Mouse (Mus musculus) kidney, postnatal 0 days (tissue): ENCODE data around the gene Ech1. TPM values are rescaled to one million over a fixed set of nuclear protein-coding genes. Genes with fewer than 3 reads are reported as not detected.
"Not testable (repeated sequence)": the region's sequence is repeated elsewhere in the genome, so short reads cannot be mapped to it uniquely, and the experiment has no call there.

Source experiments
- ATAC-seq: fragments of 200-750 bp; cut with Nextera tagmentation; replicated peaks from 2 replicates; pipeline ENCODE4 v1.8.0; 2017; ENCODE audit warnings: low read depth, moderate number of reproducible peaks, moderate TSS enrichment, moderate library complexity; ENCODE audit not compliant: low FRiP score
- DNase-seq: peaks from one replicate; pipeline ENCODE4 v3.0.0-alpha.2; 2016; ENCODE audit warnings: low spot score
- H3K27ac ChIP-seq: fragments of 300-500 bp; sonication (generic); 2 replicates; pipeline ENCODE4 v1.5.1; 2014; ENCODE audit warnings: mild to moderate bottlenecking
- H3K27me3 ChIP-seq: fragments of 300-500 bp; sonication (generic); 2 replicates; pipeline ENCODE4 v1.6.1; 2014; ENCODE audit warnings: low read length, mixed read lengths; ENCODE audit not compliant: insufficient read depth
- H3K36me3 ChIP-seq: fragments of 300-500 bp; sonication (generic); 2 replicates; pipeline ENCODE4 v1.6.1; 2014; ENCODE audit warnings: low read length, mixed read lengths; ENCODE audit not compliant: insufficient read depth
- H3K4me1 ChIP-seq: fragments of 300-500 bp; sonication (generic); replicated peaks from 2 replicates; pipeline ENCODE4 v1.6.1; 2014; ENCODE audit warnings: antibody characterized with exemption, low read length, mixed read lengths; ENCODE audit not compliant: insufficient read depth
- H3K4me2 ChIP-seq: fragments of 300-500 bp; sonication (generic); 2 replicates; pipeline ENCODE4 v1.6.1; 2014; ENCODE audit warnings: mild to moderate bottlenecking, low read length, moderate library complexity, mixed read lengths
- H3K4me3 ChIP-seq: fragments of 300-500 bp; sonication (generic); replicated peaks from 2 replicates; pipeline ENCODE4 v1.5.1; 2014; ENCODE audit warnings: low read depth, low read length
- H3K9ac ChIP-seq: fragments of 300-500 bp; sonication (generic); 2 replicates; pipeline ENCODE4 v1.6.1; 2014; ENCODE audit warnings: low read depth, low read length
- H3K9me3 ChIP-seq: fragments of 300-500 bp; sonication (generic); replicated peaks from 2 replicates; pipeline ENCODE4 v1.6.1; 2016; ENCODE audit warnings: low read length, inconsistent platforms, mixed read lengths
- CTCF ChIP-seq: IDR thresholded peaks from 2 replicates; pipeline ENCODE4 v1.5.1; 2016; ENCODE audit warnings: antibody characterized with exemption, low read depth, mild to moderate bottlenecking, moderate library complexity
- WGBS: fragments of 180-500 bp; shearing (Covaris S2); extraction: QIAGEN DNeasy Blood & Tissue Kit; methylation state at CpG from one replicate; pipeline ENCODE4 v1.1.7; 2014; 5-methylcytosine and 5-hydroxymethylcytosine counted together
- polyA plus RNA-seq: library from polyadenylated mRNA; unstranded; fragments of >200 nt; fragmentation: Nextera tagmentation; extraction: Ambion mirVana; gene quantifications from 2 replicates; pipeline ENCODE4 v1.2.1, GENCODE M21; 2015

Gene Ech1
- polyA plus RNA-seq, 1 experiment from 2014 or later = 330 TPM

- peaks cover 4% of the 10 kb centered on the region; the same call in 1 of the 2 replicates for H3K4me1 ChIP-seq
- peak; percentile 30; the same call in 1 of the 2 replicates for TF ChIP-seq CTCF
- H3K9ac ChIP-seq = no peak overlapping the region
Observed at GRCm38 (mm10) chr7:28865481-28866300, 40.7 kb downstream of the Ech1 start.

DNA sequence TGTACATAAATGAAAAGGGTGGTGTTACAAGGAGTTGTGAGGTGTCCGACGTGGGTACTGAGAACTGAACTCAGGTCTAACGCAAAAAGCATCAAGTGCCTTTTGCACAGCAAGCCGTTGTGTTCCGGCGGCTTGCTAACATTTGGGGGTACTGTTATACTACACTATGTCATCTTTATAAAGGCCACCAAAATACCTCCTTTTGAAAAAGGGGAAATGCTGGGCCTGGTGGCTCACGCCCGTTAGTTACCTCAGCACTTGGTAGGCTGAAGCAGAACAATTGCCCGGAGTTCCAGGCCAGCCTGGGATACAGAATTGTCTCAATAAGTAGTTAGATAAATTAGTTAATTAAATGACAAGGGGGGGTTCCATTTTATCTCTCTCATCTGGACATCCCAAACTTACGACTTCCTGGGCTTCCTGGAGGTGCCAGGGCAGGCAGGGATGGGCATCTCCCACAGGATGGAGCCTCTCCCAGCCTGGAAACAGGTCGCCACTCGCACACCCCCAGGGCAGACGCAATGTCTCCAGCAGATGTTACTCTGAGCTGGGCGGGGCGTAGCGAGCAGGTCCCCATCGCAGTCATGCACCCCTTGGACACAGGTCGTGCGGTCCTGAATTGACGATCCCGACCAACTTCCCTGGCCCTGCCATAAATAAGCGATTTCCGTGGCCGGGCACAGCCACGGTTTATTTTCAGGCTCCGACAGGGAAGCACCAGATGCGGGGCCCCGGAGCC lies 41.9 kb downstream of the Ech1 start:
- TF ChIP-seq CTCF = no peak
- 89% methylated on average over 28 of the region's 28 CpGs for WGBS

More at GRCm38 (mm10) chr7:28865481-28866300, 40.7 kb downstream of the Ech1 start:
- peak; percentile 83 for DNase-seq
- H3K27me3 ChIP-seq = no peaks in the 10 kb centered on the region
- ATAC-seq = no peak; the same call in 1 of the 2 replicates
- no peak overlapping the region for H3K4me3 ChIP-seq
- H3K27ac ChIP-seq = no peak overlapping the region
- H3K9me3 ChIP-seq = no peaks in the 10 kb centered on the region
- H3K4me2 ChIP-seq = peak overlapping the region; percentile 31
- H3K36me3 ChIP-seq = no peaks in the 10 kb centered on the region
- WGBS = 32% methylated on average over 33 of the region's 33 CpGs

GRCm38 (mm10) chr7:28867508-28868340 lies 42.7 kb downstream of the Ech1 start:
- not testable (repeated sequence) for H3K9me3 ChIP-seq, H3K27me3 ChIP-seq, H3K27ac ChIP-seq, H3K36me3 ChIP-seq, H3K4me1 ChIP-seq, H3K4me3 ChIP-seq, H3K9ac ChIP-seq
- 30% methylated on average over 23 of the region's 23 CpGs for WGBS
- peak; percentile 89 for DNase-seq
- H3K4me2 ChIP-seq = peak overlapping the region; percentile 31
- peak; percentile 64 for ATAC-seq
- peak; percentile 80 for TF ChIP-seq CTCF

More for the DNA sequence above, 41.9 kb downstream of the Ech1 start:
- no peaks in the 10 kb centered on the region for H3K27me3 ChIP-seq
- H3K4me2 ChIP-seq = no peak overlapping the region
- H3K4me3 ChIP-seq = no peak overlapping the region
- ATAC-seq (no peak), DNase-seq (no peak)
- peaks cover 4% of the 10 kb centered on the region; the same call in 1 of the 2 replicates for H3K4me1 ChIP-seq
- no peaks in the 10 kb centered on the region for H3K9me3 ChIP-seq
- H3K27ac ChIP-seq = no peak overlapping the region
- no peak overlapping the region for H3K9ac ChIP-seq
- no peaks in the 10 kb centered on the region for H3K36me3 ChIP-seq

- H3K27ac ChIP-seq = no peak overlapping the region
- no peaks in the 10 kb centered on the region for H3K9me3 ChIP-seq
- no peak for ATAC-seq
- H3K27me3 ChIP-seq = no peaks in the 10 kb centered on the region
- H3K4me3 ChIP-seq = no peak overlapping the region
- no peak overlapping the region for H3K9ac ChIP-seq
- H3K4me2 ChIP-seq = no peak overlapping the region
- 86% methylated on average over 24 of the region's 24 CpGs for WGBS
- DNase-seq = no peak
- no peaks in the 10 kb centered on the region for H3K36me3 ChIP-seq
- no peaks in the 10 kb centered on the region for H3K4me1 ChIP-seq
- TF ChIP-seq CTCF = no peak
Observed at GRCm38 (mm10) chr7:28870901-28871664, 46.1 kb downstream of the Ech1 start.

- Histone ChIP-seq H3K4me1 (no peaks in the 10 kb centered on the region), H3K9me3 (no peaks in the 10 kb centered on the region), H3K9ac (no peak overlapping the region), H3K36me3 (no peaks in the 10 kb centered on the region), H3K27ac (no peak overlapping the region), H3K4me3 (no peak overlapping the region), H3K4me2 (no peak overlapping the region), H3K27me3 (no peaks in the 10 kb centered on the region)
- 71% methylated on average over 2 of the region's 2 CpGs for WGBS
- ATAC-seq (no peak), DNase-seq (no peak)
- TF ChIP-seq CTCF = no peak
Observed at GRCm38 (mm10) chr7:28874565-28874964, 49.5 kb downstream of the Ech1 start.
